Mouse (Mus musculus) heart, postnatal 0 days (tissue): ENCODE measurements around the gene Rab36.

Experiments
- CTCF ChIP-seq: IDR thresholded peaks from 2 replicates; pipeline ENCODE4 v1.5.1; 2016; ENCODE audit warnings: antibody characterized with exemption, control low read depth, low read depth
- EP300 ChIP-seq: IDR thresholded peaks from 2 replicates; pipeline ENCODE4 v1.6.1; 2016; ENCODE audit warnings: antibody characterized with exemption, low read depth

DNA sequence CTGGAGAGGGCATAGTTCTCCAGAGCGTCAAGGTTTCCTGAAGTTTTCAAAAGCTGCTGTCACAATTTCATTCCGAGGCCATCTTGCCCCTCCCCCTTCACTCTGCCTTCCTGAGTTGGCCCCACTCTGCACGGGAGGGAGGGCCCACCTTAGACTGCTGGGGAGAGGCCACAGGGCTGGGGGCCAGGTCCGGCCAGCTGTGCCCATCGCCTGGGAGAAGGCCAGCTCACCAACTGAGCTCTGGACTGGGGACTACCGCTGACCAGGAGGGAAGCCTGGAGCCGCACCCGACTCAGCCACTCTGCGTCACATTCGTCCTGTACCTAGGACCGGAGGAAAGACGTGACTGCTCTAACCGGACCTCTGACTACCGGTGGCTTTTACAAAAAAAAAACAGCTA lies 21.4 kb upstream of the Rab36 start:
- no peak for TF ChIP-seq EP300
- no peak for TF ChIP-seq CTCF
